Mouse (Mus musculus) kidney, postnatal 25 days (tissue): ENCODE data around the gene Rtp1.

Source experiments
- DNase-seq, 2 experiments: peaks; one replicate each; pipeline ENCODE4 v3.0.0; 2021; ENCODE audit warnings: mixed read lengths in 2 of 2

Gene Rtp1

DNA sequence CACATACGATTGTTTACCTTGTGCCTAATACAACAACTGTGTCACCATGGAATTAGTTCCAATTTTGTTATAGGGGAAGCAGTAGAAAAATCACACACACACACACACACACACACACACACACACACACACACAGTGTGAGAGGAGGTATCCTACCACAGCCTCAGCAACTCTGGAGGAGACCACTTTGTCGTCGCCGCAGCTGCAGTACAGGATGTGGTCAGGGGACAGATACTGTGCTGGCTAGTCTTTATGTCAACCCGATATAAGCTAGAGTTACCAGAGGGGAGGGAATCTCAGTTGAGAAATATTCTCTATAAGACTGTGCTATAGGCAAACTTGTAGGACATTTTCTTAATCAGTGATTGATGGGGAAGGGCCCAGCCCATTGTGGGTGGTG lies 28.4 kb downstream of the Rtp1 start:
- no peak for DNase-seq

DNA sequence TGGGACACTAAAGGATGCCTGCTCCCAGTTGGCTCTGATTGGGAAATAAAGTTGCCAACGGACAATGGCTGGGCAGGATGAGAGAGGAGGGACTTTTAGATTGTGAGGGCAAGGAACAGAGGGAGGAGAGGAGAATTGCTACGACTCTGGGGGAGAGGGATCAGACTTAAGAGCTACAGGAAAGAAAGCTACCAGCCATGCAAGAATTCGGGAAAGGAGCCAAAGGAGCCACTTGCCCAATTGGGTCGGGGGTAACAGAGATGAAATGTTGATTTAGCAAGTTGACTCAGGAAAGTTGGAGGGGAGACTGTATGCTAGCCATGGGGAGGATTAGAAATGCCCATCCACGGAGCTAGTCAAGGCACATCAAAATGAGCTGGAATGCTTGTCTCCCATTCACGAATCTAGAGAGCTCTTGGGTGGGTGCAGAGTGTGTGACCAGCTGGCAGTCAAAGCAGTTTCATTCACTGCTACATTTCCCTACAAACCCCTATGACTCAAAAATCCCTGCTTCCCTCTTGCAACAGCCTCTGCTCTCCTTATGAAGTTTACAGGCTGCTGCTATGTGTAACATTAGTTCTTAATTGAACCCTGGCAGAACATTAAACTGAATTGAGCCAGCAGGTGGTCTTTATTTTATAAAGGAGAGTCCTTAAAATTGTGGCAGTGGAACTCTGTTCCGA lies 30.1 kb downstream of the Rtp1 start:
- DNase-seq, result no peak

DNA sequence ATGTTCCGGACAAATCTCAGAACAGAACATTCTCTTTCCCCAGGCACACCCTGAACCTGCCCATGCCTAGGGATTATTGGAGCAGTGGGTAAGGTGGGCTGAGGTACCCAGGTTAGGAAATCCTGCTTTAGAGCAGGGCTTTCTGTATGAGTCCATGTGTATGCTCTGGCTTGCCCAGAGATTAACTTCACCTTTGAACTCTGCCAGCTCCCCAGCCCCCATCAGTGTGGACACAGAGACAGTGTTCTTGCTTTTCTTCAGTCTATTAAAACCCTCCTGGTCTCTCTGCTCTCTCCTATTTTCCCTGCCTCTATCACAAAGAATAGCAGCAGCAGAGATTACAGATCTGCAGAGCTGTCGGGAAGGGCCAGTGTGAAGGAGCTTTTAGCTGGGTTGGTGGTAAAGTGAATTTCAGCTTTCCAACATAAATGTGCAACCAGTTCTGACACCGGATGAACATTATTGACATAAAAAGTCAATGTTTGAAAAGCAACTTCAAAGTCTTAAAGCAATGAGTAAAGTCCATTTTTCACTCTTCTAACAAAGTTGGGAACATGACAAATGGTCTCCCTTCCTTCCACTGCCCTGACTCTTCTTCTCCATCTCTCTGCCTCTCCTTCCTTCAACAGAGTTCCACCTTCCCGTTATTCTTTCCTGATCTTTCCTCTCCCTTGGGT lies 34.9 kb downstream of the Rtp1 start:
- no peak for DNase-seq

DNA sequence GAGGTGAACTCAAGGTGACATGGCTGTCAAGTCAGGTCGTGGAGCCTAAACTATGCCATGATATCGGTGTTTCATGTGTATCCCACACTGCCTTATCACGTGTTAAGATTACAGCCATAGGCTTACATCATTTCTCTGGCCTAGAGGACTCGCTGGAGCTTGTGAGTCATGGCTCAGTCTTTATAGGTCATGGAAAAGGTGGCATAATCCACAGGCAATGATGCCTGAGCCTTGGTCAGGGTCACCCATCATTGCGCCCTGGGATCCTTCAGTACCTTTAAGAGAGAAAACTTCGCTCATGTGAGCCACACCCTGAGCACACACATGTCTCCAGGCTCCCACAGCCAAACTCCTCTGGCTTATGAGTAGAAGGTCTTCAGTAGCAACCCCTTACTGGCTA lies 42.6 kb downstream of the Rtp1 start:
- no peak for DNase-seq

DNA sequence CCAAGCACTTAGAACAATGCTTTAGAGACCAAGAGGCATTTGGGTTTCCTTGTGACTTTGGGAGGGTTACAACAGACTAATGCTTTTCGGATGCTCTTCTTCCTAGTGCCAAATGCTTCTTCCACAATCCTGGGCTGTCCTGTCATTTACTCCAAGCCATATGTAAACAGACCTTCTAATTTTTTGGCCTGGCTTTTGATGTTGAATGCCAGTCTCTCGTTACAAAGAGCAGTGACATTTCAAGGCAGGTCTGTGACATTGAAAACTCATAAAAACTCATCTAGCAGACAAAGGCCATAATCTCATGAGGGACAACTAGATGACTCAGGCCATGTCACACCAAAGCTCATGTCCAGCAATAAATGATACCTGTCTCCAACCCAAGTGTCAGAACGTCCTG lies 43.1 kb downstream of the Rtp1 start:
- no peak for DNase-seq

DNA sequence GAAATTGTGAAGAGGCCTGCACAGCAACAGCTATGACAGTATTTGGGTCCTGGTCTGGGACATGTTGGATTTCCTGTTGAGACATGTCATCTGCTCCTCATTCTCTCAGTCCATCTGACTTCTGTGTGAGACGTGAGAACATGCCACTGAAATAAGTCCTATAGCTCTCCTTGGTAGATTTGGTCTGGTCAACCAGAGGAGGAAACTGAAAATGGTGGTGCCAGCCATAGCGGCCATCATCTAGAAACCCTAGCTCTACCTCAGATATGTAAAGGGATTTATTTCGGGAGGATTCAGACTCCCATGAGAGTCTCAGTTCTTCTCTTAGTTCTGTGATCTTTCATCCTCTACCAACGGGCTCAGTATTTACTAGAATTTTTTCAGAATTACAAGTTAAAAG lies 46.7 kb downstream of the Rtp1 start:
- DNase-seq, result no peak

DNA sequence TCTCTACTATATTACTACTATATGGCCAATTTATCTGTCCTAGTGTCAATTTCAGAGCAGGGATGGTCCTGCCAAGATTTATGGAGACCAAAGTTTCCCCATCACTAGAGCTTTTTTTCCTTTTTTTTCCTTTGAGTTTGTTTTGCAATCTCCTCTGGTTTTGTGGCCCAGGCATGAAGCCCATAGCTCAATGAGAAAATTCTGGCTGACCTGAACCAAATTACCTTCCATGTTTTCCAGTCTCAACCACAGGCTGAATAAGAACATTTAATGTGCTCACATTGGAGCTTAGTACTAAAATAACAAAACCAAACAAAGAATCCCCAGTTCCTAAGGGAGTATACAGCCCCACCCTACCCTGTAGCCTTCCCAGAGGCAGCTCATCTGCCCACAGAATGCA lies 47.7 kb downstream of the Rtp1 start:
- DNase-seq, result no peak

DNA sequence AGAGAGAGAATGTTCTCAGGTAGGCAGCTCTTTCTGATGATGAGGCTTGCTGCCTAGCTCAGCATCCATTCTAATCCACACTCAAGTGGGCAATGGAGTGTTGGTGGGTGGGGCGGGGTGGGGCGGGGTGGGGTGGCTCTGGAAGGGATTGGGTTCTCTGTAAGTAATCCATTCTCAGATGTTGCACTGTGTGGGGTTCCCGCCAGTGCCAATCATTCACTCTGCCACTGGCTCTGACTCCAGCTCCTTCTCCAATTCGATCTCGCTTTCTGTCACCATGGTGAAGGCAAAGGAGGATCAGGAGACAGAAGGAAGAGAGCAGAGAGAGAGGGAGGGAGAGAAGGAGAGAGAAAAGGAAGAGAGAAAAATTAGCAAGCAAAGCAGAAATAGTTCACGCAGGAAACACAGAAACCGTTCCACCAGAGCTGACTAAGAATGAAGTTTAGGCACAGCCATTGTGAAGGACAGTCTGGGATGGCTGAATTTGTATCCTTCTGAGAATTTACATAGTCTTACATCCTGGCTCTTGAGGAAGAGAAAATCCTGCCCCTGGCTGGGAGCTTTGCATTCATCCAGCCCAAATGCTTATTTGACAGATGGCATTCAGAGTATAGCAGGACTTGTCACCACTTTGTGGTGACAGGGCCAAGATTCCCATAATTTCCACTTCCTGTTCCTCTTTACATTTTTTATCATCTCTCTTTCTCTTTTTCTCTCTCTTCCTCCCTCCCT lies 51.1 kb downstream of the Rtp1 start:
- DNase-seq, result no peak

DNA sequence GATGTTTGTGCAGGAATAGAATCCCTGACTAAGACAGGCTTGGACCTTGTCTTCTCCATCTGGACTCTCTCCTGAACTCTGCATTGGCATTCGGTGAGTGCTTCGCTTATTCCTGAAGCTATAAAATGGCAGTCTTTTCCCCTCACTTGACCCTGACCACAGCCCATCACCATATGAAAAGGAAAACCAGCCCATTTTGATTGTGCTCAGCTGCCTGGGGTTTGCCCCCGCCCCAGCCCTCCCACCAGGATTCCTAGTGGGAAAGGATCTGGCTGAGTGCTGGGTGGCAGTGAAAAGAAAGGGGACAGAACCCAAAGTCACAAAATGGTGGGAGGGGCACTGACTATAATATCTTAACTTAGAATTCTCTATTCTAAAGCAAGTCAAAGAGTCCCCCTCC lies 53.3 kb downstream of the Rtp1 start:
- no peak for DNase-seq

DNA sequence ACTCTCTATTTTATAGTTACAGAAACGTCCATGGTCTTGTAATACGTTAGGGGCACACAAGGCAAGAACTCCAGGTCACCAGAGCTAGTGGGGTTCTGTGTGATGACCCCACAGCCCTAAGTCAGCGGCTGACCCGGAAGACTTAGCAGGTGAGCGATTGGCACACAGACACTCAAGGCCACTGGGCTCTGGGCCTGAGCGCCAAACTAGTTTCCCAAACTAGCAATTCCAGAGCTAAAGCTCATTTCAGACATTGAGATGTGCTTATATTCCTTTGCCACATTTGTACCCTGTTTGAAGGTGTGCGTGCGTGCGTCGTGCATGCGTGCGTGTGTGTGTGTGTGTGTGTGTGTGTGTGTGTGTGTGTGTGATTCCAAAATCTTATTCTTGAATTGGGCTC lies 53.9 kb downstream of the Rtp1 start:
- DNase-seq, result no peak

DNA sequence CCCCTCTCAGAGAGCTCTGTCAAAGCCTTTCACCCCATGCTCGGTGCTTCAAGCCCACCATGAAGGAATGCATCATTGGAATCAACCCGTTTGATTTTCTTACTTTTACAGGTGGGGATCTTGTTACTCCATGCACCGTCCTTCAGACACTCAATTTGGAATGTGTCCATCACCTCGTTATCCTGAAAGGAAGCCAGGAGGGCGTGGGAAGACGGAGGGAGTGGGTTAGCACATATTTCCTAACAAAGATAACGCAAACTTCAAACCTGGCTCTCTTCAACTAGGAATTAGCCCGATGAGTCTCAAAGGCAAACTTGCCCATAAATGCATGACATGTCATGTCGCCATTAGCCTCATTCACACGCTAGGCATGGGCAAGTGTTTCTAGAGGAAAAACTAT lies 54.4 kb downstream of the Rtp1 start:
- no peak for DNase-seq
